Mouse (Mus musculus) olfactory bulb, adult 2 months (tissue): Measurements from ENCODE around the gene 4930426L09Rik.

Experiments
- CTCF ChIP-seq: fragments of 200-500 bp; IDR thresholded peaks from 2 replicates; pipeline ENCODE4 v1.5.1; 2012; ENCODE audit warnings: low read depth, mild to moderate bottlenecking, low read length, moderate library complexity; ENCODE audit not compliant: insufficient read depth
- POLR2A ChIP-seq: fragments of 200-500 bp; IDR thresholded peaks from 2 replicates; pipeline ENCODE4 v1.6.1; 2012; ENCODE audit warnings: mild to moderate bottlenecking, low read depth, low read length, moderate library complexity; ENCODE audit not compliant: insufficient read depth

GRCm38 (mm10) chr2:18983546-18983945, 14.6 kb upstream of the 4930426L09Rik start:
- TF ChIP-seq CTCF: no peak
- TF ChIP-seq POLR2A: no peak
